Mouse (Mus musculus) testis, adult 2 months (tissue): ENCODE measurements at regions not wholly inside any gene's neighbourhood (a gene's known extent, or its start where the extent isn't known, plus 50 kb on each side); places are given as distances from the start of the nearest gene placed in this dataset.

Experiments
- CTCF ChIP-seq: fragments of 200-500 bp; IDR thresholded peaks from 2 replicates; pipeline ENCODE4 v1.5.1; 2012; ENCODE audit warnings: low read depth, mild to moderate bottlenecking, inconsistent platforms, low read length, moderate library complexity; ENCODE audit not compliant: control insufficient read depth, insufficient read depth, insufficient replicate concordance
- POLR2A ChIP-seq: fragments of 200-500 bp; IDR thresholded peaks from 2 replicates; pipeline ENCODE4 v1.6.1; 2012; ENCODE audit warnings: low read depth, mild to moderate bottlenecking, inconsistent platforms, low read length, moderate library complexity; ENCODE audit not compliant: control insufficient read depth

- TF ChIP-seq POLR2A (no peak), CTCF (no peak)
Observed at GRCm38 (mm10) chr6:53163091-53163490, 94.7 kb upstream of the Jazf1 start.
